Mouse (Mus musculus) layer of hippocampus, postnatal 25 days (tissue): ENCODE results near the gene Cstf2t. TPM values are rescaled to one million over a fixed set of nuclear protein-coding genes. Genes with fewer than 3 reads are reported as not detected.
A peak's percentile ranks its signal among the peaks of the same experiment; 100 is the strongest.

Experiments
- DNase-seq, 2 experiments: peaks; one replicate each; pipeline ENCODE4 v3.0.0; 2022; ENCODE audit warnings: mixed read lengths in 2 of 2, low spot score in 1 of 2; ENCODE audit errors: extremely low spot score in 1 of 2
- total RNA-seq, 2 experiments: library from RNA; stranded (reverse); gene quantifications; 2 replicates each; pipeline ENCODE4 v1.2.3; 2021

Gene Cstf2t
- total RNA-seq = 10 to 100 TPM; 76.8 to 81.0 TPM

GRCm38 (mm10) chr19:31082662-31083429 is at the start of gene Cstf2t:
Gene Cstf2t, plus strand, starts transcription at chr19:31082837.
- DNase-seq = peak; percentile 96 to 98

GRCm38 (mm10) chr19:31038951-31039350 is 43.7 kb upstream of the Cstf2t start:
- DNase-seq = no peak

- no peak for DNase-seq
These were observed 41.4 kb upstream of the Cstf2t start for GRCm38 (mm10) chr19:31040948-31041847.

GRCm38 (mm10) chr19:31046601-31047000 is 36.0 kb upstream of the Cstf2t start:
- no peak for DNase-seq

GRCm38 (mm10) chr19:31064740-31065139 is 17.9 kb upstream of the Cstf2t start:
- no peak for DNase-seq

- no peak for DNase-seq
These were observed 17.3 kb upstream of the Cstf2t start for GRCm38 (mm10) chr19:31065206-31065781.

- DNase-seq = no peak
These were observed 8.5 kb upstream of the Cstf2t start for GRCm38 (mm10) chr19:31073959-31074716.

GRCm38 (mm10) chr19:31074717-31075063 is 7.9 kb upstream of the Cstf2t start:
- DNase-seq = no peak

GRCm38 (mm10) chr19:31076106-31076505 is 6.5 kb upstream of the Cstf2t start:
- DNase-seq = no peak

GRCm38 (mm10) chr19:31078241-31078640 is 4.4 kb upstream of the Cstf2t start:
- no peak for DNase-seq

GRCm38 (mm10) chr19:31082226-31082625 is 411 bp upstream of the Cstf2t start:
- DNase-seq = peak in 1 of 2 experiments; percentile 14

- no peak for DNase-seq
These were observed 1.1 kb downstream of the Cstf2t start for GRCm38 (mm10) chr19:31083761-31084160.

- no peak for DNase-seq
These were observed 15.2 kb downstream of the Cstf2t start for GRCm38 (mm10) chr19:31097857-31098256.

- no peak for DNase-seq
These were observed 16.7 kb downstream of the Cstf2t start for GRCm38 (mm10) chr19:31099369-31099768.

- no peak for DNase-seq
These were observed 22.1 kb downstream of the Cstf2t start for GRCm38 (mm10) chr19:31104764-31105163.

GRCm38 (mm10) chr19:31106036-31106435 is 23.4 kb downstream of the Cstf2t start:
- DNase-seq = no peak

- DNase-seq = no peak
These were observed 24.4 kb downstream of the Cstf2t start for GRCm38 (mm10) chr19:31106835-31107554.

GRCm38 (mm10) chr19:31114690-31115089 is 32.1 kb downstream of the Cstf2t start:
- no peak for DNase-seq

- DNase-seq = no peak
These were observed 42.0 kb downstream of the Cstf2t start for GRCm38 (mm10) chr19:31124628-31125027.

- no peak for DNase-seq
These were observed 50.0 kb downstream of the Cstf2t start for GRCm38 (mm10) chr19:31132614-31133013.
